Mouse (Mus musculus): Measurements from ENCODE around the gene Rassf1.
"Not testable (repeated sequence)": the region's sequence is repeated elsewhere in the genome, so short reads cannot be mapped to it uniquely, and the experiment has no call there.

DNA sequence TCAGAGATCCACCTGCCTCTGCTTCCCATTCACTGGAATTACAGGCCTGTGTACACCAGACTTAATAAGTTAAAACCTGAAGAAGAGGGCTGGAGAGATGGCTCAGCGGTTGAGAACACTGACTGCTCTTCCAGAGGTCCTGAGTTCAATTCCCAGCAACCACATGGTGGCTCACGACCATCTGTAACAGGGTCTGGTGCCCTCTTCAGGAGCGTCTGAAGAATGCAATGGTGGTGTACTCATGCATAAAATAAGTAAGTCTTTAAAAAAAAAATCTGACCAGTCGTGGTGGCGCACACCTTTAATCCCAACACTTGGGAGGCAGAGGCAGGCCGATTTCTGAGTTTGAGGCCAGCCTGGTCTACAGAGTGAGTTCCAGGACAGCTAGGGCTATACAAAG is 22.4 kb downstream of the Rassf1 start:
- peak; percentile 34; the same call in 1 of the 2 replicates for TF ChIP-seq CTCF (IDR thresholded peaks at IDR 0.05; ENCODE audit: low read depth)
- TF ChIP-seq EP300 (optimal IDR thresholded peaks at IDR 0.05) = not testable (repeated sequence)
